Mouse (Mus musculus): Measurements from ENCODE around the gene Gm17364. TPM values are rescaled to one million over a fixed set of nuclear protein-coding genes. Genes with fewer than 3 reads are reported as not detected.
A peak's percentile ranks its signal among the peaks of the same experiment; 100 is the strongest.

Gene Gm17364
- polyA plus RNA-seq (2012; rRNA removed) = not detected in 2 replicates

DNA sequence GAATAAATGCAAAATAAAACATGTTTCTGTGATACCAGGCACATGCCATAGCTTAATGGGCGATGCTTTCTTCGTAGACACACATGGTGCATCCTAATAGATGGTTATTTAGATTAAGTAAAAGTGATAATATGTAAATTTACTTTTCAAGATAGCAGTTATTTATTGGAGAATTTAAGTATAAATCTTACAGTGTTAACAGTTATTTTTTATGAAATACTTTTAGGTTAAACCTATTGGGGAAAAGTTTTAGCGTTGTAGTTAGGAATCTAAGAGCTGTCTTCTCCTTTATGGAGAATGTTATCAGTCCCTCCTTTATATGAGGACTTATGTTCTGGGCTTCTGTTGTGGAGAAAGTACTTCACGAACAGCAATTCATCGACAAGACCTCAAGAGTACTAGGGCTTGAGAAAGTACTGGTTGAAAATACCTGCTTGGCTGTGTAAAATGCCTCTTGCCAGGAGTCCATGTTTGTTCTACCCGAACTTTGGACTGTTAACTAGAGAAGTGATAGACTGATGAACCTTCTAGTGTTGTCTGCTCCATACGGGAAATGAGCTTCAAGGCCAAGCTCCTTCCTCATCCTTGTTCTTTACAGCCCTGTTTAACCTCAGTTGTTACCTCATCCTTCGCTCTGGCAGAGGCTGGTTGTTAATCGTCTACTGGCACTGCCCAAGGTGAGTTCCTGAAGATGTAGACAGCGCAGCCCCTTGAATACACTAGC lies at the start of gene Gm17364:
Gene Gm17364 (minus strand): TSS at position 51 of the 724 bp plus-strand sequence.
- TF ChIP-seq CTCF (IDR thresholded peaks at IDR 0.05; ENCODE audit: borderline replicate concordance, extremely low read depth, insufficient read depth, insufficient read length) = no peak
- no peak for TF ChIP-seq POLR2A (IDR thresholded peaks at IDR 0.05; ENCODE audit: borderline replicate concordance, extremely low read depth, insufficient read depth, insufficient read length, poor library complexity, severe bottlenecking)
- DNase-seq (ENCODE audit: low read depth) = no peak

DNA sequence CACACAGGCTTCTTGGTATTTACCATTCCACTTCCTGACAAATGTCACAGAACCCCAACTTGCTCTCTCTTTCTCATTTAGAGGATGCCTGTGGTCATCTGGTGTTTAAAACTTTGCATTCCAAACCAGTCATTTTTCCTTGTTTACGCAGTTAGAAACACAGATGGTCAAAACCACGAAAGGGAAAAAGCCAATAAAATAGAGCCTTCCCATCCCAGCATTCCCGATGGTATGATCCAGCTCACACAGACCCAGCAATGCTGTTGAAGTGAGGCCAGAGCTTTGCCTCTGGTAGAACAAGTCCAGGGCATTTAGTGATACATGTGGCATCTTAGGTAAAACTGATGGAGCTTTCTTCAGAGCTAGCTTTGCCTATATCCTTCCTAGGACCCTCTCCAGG lies 47.7 kb upstream of the Gm17364 start:
- no peak for TF ChIP-seq POLR2A (IDR thresholded peaks at IDR 0.05; ENCODE audit: borderline replicate concordance, extremely low read depth, insufficient read depth, insufficient read length, poor library complexity, severe bottlenecking)
- TF ChIP-seq CTCF (IDR thresholded peaks at IDR 0.05; ENCODE audit: borderline replicate concordance, extremely low read depth, insufficient read depth, insufficient read length) = no peak
- DNase-seq (ENCODE audit: low read depth) = peak; percentile 56

DNA sequence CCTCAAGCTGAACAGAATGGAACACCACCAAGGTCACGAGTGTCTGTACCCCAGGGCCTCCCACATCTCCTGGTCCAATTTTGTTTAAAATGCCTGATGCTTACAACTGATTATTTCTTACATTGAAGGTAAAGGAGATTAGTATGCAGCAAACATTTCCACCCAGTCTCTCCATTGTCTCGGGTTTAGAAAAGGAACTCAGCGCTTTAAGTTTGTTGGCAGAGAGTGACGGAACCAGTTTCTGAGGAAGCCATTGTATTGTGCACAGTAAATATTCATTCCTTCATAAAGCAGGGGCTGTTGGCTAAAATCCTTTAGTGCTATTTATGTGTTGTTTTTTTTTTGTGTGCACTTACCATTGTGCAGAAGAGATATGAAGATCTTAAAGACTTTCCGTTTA lies 47.0 kb upstream of the Gm17364 start:
- DNase-seq (ENCODE audit: low read depth) = peak; percentile 83
- TF ChIP-seq POLR2A (IDR thresholded peaks at IDR 0.05; ENCODE audit: borderline replicate concordance, extremely low read depth, insufficient read depth, insufficient read length, poor library complexity, severe bottlenecking) = no peak
- TF ChIP-seq CTCF (IDR thresholded peaks at IDR 0.05; ENCODE audit: borderline replicate concordance, extremely low read depth, insufficient read depth, insufficient read length) = no peak

DNA sequence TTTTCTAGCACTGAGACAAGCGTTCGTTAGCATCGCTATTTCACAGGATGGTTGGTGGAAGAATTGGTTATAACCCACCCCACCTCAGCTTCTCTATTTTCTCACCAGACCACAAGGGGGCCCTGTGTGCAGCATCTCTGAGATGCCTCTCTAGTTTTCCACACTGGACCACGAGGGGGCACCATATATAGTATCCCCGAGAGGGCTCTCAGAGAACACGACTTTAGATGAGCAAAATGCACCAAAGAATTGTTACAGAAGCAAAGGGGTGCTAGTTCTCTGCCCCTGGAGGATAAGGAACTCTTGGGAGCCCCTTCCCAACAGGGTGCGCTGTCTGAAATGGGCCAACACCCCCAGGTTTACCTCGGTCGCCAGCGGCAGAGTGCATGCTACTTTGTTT lies 28.9 kb upstream of the Gm17364 start:
- peak; percentile 73 for DNase-seq (ENCODE audit: low read depth)
- TF ChIP-seq POLR2A (IDR thresholded peaks at IDR 0.05; ENCODE audit: borderline replicate concordance, extremely low read depth, insufficient read depth, insufficient read length, poor library complexity, severe bottlenecking) = no peak
- TF ChIP-seq CTCF (IDR thresholded peaks at IDR 0.05; ENCODE audit: borderline replicate concordance, extremely low read depth, insufficient read depth, insufficient read length) = peak; percentile 63; the same call in 1 of the 2 replicates

DNA sequence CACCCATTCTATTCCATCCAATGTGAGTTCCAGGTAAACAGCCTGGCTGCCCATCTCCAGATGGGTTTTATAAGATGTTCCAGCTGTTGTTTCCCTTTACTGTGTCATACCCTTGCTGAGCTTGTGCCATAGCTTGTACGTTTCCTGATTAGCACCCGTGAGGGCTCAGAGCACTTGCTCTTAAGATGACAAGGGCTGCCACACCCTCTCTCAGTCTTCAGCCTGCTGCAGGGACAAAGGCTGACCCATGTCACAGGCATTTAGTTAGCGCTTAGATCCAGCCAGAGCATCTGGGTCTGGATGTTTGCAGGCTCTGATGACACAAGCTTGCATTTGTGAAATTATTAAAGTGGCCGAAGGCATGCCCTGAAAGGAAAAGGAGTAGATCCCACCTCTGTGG lies 26.3 kb upstream of the Gm17364 start:
- no peak for DNase-seq (ENCODE audit: low read depth)
- no peak for TF ChIP-seq POLR2A (IDR thresholded peaks at IDR 0.05; ENCODE audit: borderline replicate concordance, extremely low read depth, insufficient read depth, insufficient read length, poor library complexity, severe bottlenecking)

DNA sequence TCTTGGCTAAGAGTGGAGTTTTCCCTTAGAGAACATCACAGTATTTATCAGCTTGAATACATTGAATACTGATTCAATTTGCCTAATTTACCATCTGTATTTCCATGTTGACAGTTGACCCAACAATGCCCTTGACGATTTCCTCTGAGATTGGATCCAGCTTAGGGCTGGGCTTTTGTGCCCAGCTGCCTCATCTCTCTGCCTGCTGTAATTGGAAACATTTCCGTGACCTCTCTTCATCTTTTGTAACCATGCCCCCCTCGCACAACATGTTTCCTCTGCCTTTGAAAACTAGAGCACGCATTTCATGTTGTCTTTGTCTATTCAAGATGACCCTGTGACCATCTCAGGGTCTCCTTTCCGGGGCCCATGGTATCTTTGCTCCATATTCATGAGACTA lies 25.2 kb upstream of the Gm17364 start:
- TF ChIP-seq POLR2A (IDR thresholded peaks at IDR 0.05; ENCODE audit: borderline replicate concordance, extremely low read depth, insufficient read depth, insufficient read length, poor library complexity, severe bottlenecking) (no peak), CTCF (IDR thresholded peaks at IDR 0.05; ENCODE audit: borderline replicate concordance, extremely low read depth, insufficient read depth, insufficient read length) (no peak)
- DNase-seq (ENCODE audit: low read depth) = peak; percentile 15

DNA sequence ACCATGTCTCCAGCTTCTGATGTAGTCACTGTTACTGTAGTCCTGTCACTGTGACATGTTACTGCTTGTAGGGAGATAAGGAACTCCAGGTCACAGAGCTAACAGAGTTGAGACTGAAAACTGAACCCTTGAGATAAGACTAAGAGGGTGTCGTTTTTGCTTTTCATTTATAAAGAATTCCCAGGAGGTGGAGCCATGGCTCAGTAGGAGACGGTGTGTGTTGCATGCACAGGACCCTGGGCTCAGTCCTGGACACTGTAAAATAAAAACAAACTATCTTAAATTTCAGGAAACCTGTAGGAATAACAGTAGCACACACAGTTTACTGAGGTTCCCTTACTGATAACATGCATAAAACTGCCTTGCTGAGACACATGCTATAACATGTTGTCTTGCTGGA lies 24.8 kb upstream of the Gm17364 start:
- no peak for DNase-seq (ENCODE audit: low read depth)
- 0 out of 2 replicates have a peak, but pooled peaks have one; percentile 4 for TF ChIP-seq CTCF (IDR thresholded peaks at IDR 0.05; ENCODE audit: borderline replicate concordance, extremely low read depth, insufficient read depth, insufficient read length)
- no peak for TF ChIP-seq POLR2A (IDR thresholded peaks at IDR 0.05; ENCODE audit: borderline replicate concordance, extremely low read depth, insufficient read depth, insufficient read length, poor library complexity, severe bottlenecking)

DNA sequence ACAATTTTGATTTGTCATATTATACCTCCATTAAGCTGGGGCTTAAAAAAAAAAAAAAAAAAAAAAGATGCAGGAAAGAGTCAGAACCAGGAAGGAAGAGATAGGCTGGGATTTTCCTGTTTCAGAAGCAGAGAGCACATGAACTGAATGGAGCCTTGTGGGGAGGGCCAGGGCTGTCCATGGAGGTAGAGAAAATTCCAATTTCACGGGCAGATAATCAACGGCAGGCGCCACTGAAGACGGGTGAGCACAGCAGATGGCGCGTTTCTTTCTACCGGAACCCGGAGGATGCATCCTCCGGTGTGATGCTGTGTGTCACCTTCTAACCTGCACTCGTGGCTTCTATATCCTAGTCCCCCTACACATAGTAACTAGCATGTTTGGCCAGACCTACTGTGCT lies 22.6 kb upstream of the Gm17364 start:
- peak; percentile 36 for DNase-seq (ENCODE audit: low read depth)
- no peak for TF ChIP-seq POLR2A (IDR thresholded peaks at IDR 0.05; ENCODE audit: borderline replicate concordance, extremely low read depth, insufficient read depth, insufficient read length, poor library complexity, severe bottlenecking)
- no peak for TF ChIP-seq CTCF (IDR thresholded peaks at IDR 0.05; ENCODE audit: borderline replicate concordance, extremely low read depth, insufficient read depth, insufficient read length)

DNA sequence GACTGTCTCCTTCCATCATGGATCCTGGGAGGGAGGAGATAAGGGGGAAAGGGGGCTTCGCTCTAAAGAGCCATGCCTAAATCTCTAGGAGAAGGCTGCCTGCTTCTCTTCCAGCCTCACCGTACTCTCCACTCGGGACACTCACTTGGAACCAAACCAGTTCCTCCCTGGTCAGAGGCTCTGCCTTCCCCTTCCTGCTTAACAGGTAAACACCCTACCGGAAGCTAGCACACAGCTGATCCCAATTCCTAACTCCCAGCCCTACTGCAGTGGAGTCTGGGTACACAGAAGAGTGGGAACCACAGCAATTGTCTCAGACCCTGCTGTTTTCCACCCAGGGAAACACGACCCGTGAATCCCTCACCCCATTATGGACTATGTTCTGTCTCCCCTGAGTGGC lies 22.1 kb upstream of the Gm17364 start:
- no peak for TF ChIP-seq POLR2A (IDR thresholded peaks at IDR 0.05; ENCODE audit: borderline replicate concordance, extremely low read depth, insufficient read depth, insufficient read length, poor library complexity, severe bottlenecking)
- no peak for TF ChIP-seq CTCF (IDR thresholded peaks at IDR 0.05; ENCODE audit: borderline replicate concordance, extremely low read depth, insufficient read depth, insufficient read length)
- DNase-seq (ENCODE audit: low read depth) = no peak

DNA sequence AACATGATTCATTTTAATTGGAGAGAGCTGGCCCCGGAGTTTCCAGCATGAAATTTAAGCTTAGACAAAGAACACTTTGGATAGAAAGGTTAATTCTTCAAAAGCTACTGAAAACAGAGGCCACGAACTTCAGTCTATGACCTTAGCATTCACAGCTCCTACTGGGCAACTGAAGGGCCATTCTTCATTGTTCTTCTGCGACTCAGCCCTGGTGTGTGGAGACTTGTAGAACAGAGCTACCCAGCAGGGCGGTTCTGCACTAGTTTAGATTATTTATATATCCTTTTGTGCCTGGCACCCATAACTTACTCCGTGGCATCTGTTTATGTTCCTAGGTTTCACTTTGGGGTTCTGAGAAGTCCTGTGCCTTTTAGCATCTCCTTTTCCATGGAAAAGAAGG lies 19.8 kb upstream of the Gm17364 start:
- no peak for DNase-seq (ENCODE audit: low read depth)
- TF ChIP-seq CTCF (IDR thresholded peaks at IDR 0.05; ENCODE audit: borderline replicate concordance, extremely low read depth, insufficient read depth, insufficient read length) = no peak
- no peak for TF ChIP-seq POLR2A (IDR thresholded peaks at IDR 0.05; ENCODE audit: borderline replicate concordance, extremely low read depth, insufficient read depth, insufficient read length, poor library complexity, severe bottlenecking)

DNA sequence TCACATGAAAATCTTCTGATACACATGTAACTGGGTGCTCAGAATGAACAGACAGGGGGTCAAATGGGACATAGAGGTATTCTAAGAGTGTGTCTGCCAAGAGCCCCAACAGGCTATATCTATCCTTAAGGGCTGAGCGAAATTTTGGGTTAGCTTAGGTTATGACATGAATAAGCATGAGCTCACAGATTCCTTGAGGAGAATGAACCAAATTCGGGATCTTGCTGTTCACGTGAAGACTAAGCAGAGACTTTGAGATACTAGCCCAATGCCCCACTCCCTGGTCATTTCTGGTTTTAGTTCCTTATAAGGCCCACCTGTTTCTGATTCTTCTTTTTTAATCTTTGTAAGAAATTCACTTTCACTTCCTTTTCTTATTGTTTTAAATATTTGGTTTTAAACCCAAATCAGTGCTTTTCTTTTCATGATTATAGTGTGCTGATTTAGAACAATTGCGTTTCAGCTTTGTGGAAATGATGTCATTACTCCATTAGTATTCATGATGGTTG lies 17.7 kb upstream of the Gm17364 start:
- DNase-seq (ENCODE audit: low read depth) = no peak
- no peak for TF ChIP-seq POLR2A (IDR thresholded peaks at IDR 0.05; ENCODE audit: borderline replicate concordance, extremely low read depth, insufficient read depth, insufficient read length, poor library complexity, severe bottlenecking)
- no peak for TF ChIP-seq CTCF (IDR thresholded peaks at IDR 0.05; ENCODE audit: borderline replicate concordance, extremely low read depth, insufficient read depth, insufficient read length)

DNA sequence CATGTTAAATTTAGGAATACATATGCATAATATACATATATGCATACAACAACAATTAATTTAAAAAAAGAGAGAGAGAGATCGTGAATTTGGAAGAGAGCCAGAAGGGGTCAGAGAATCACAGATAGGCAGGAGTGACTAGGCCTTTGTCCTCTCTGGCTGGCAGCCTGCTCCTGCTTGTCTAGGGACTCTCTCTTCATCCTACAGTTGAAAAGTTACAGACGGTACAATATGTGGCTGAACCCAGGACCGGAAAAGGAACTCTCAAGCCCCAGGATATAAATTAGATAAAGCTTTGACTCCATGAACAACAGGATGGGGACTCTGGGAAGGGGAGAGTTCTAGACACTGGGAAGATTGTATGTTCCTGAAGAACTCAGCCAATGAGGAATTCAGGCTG lies 12.5 kb upstream of the Gm17364 start:
- DNase-seq (ENCODE audit: low read depth) = no peak
- TF ChIP-seq POLR2A (IDR thresholded peaks at IDR 0.05; ENCODE audit: borderline replicate concordance, extremely low read depth, insufficient read depth, insufficient read length, poor library complexity, severe bottlenecking) (no peak), CTCF (IDR thresholded peaks at IDR 0.05; ENCODE audit: borderline replicate concordance, extremely low read depth, insufficient read depth, insufficient read length) (no peak)

Measured in brain, embryonic 14.5 days (tissue).